Mouse (Mus musculus) thymus, postnatal 25 days (tissue): Measurements from ENCODE around the gene Smagp.

Source experiments
- DNase-seq: peaks from one replicate; pipeline ENCODE4 v3.0.0; 2022

Gene Smagp

GRCm38 (mm10) chr15:100580108-100580507, 56.6 kb downstream of the Smagp start:
- no peak for DNase-seq

- DNase-seq, result no peak
Observed at GRCm38 (mm10) chr15:100577972-100578371, 58.8 kb downstream of the Smagp start.

- DNase-seq, result no peak
Observed at GRCm38 (mm10) chr15:100576810-100577209, 59.9 kb downstream of the Smagp start.

- no peak for DNase-seq
Observed at GRCm38 (mm10) chr15:100576392-100576791, 60.3 kb downstream of the Smagp start.

- no peak for DNase-seq
Observed at GRCm38 (mm10) chr15:100575366-100575765, 61.4 kb downstream of the Smagp start.

GRCm38 (mm10) chr15:100574378-100574777, 62.4 kb downstream of the Smagp start:
- no peak for DNase-seq

- DNase-seq, result no peak
Observed at GRCm38 (mm10) chr15:100573946-100574345, 62.8 kb downstream of the Smagp start.
